17 mouse cellular contexts compared by ENCODE assay signal in the genomic region with DNA sequence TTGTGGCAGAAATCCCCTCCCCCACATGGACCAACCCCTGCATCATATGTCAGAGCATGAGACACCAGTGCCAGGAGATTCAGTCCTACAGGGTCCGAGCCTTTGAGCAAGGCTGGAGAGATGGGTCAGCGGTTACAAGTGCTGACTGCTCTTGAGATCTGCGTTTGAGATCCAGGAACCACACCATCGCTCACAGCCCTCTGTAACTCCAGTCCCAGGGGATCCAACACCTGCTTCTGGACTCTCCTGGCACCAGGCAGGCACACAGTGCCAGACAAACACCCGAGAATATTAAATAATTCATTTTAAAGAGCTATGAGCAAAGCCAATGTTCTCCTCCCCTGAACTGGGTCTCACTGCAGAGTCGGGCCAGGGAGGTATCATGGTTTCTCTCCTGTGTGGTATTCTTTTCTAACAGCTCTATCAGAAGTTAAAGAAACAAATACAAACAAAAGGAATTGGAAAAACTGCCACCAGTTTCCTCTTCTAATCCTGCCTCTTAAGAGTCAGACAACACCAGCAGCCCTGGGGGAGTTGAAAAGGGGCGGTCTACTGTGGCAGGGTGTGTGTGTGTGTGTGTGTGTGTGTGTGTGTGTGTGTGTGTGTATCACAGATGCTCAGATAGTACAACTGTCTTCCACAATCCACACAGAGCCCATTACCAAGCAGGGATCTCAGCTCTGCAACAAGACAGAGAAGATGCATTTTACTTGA. TPM values are rescaled to one million over a fixed set of nuclear protein-coding genes. Genes with fewer than 3 reads are reported as not detected.
DNase-seq lines count a peak whose midpoint lies in the region; ATAC-seq and TF ChIP-seq lines count a peak whose summit lies in the region.
"Had no signal": no experiment of that assay in that cellular context is flagged by ENCODE, and none has a peak within 500 bp of the region (broad histone marks: within the 10 kb centered on the region; RNA-seq: fewer than 3 reads in every experiment).

No protein-coding gene starts in this region.

- TF ChIP-seq CTCF in liver, postnatal 0 days (IDR thresholded peaks at IDR 0.05; ENCODE audit: low read depth) = no peak
- no peak for TF ChIP-seq CTCF in gastrocnemius, adult 2 months (IDR thresholded peaks at IDR 0.05)

- TF ChIP-seq EP300 in liver, postnatal 0 days (IDR thresholded peaks at IDR 0.05; ENCODE audit: low read depth) = no peak

- 47% methylated on average over 7 of the region's 7 CpGs for WGBS in heart, embryonic 11.5 days (ENCODE audit: insufficient replicate concordance)
- whole genome bisulfite sequencing in liver, postnatal 0 days (ENCODE audit: insufficient replicate concordance) = 62% methylated on average over 7 of the region's 7 CpGs
- 60% methylated on average over 7 of the region's 7 CpGs for WGBS in liver, embryonic 12.5 days (ENCODE audit: insufficient replicate concordance)
- WGBS in embryonic facial prominence, embryonic 10.5 days = 66% methylated on average over 7 of the region's 7 CpGs
- WGBS in stomach, embryonic 14.5 days = 64% methylated on average over 7 of the region's 7 CpGs

- no peak overlapping the region; the same call in 1 of the 2 replicates for H3K9ac ChIP-seq in heart, embryonic 11.5 days (ENCODE audit: low read depth, low read length)
- H3K9ac ChIP-seq in liver, postnatal 0 days (replicated peaks) = no peak overlapping the region
- no peak overlapping the region for H3K9ac ChIP-seq in liver, embryonic 12.5 days
- no peak overlapping the region for H3K9ac ChIP-seq in stomach, embryonic 14.5 days (replicated peaks; ENCODE audit: low read depth, low read length)
- H3K9ac ChIP-seq: forebrain, embryonic 15.5 days; hindbrain, embryonic 14.5 days had no signal

- no peak overlapping the region for H3K4me2 ChIP-seq in heart, embryonic 11.5 days
- no peak overlapping the region for H3K4me2 ChIP-seq in liver, postnatal 0 days (ENCODE audit: low read depth, low read length)
- no peak overlapping the region for H3K4me2 ChIP-seq in liver, embryonic 12.5 days
- H3K4me2 ChIP-seq in stomach, embryonic 14.5 days (replicated peaks; ENCODE audit: low read depth, low read length) = no peak overlapping the region
- H3K4me2 ChIP-seq: forebrain, embryonic 15.5 days; hindbrain, embryonic 14.5 days had no signal

- H3K27me3 ChIP-seq in heart, embryonic 11.5 days (ENCODE audit: control insufficient read depth, insufficient read depth, low read length) = no peaks in the 10 kb centered on the region
- H3K27me3 ChIP-seq in liver, postnatal 0 days (ENCODE audit: insufficient read depth, low read length) = no peaks in the 10 kb centered on the region
- H3K27me3 ChIP-seq in liver, embryonic 12.5 days (replicated peaks) = no peaks in the 10 kb centered on the region
- H3K27me3 ChIP-seq in embryonic facial prominence, embryonic 10.5 days (replicated peaks; ENCODE audit: low read depth, poor library complexity, severe bottlenecking) = no peaks in the 10 kb centered on the region; the same call in 1 of the 2 replicates
- no peaks in the 10 kb centered on the region for H3K27me3 ChIP-seq in stomach, embryonic 14.5 days (ENCODE audit: control insufficient read depth, insufficient read depth, low read length)

- no peak for DNase-seq in heart, postnatal 36 days
- peak; percentile 12 for DNase-seq in liver, postnatal 0 days
- DNase-seq in embryonic facial prominence, embryonic 10.5 days (ENCODE audit: low spot score) = no peak
- DNase-seq in neural tube, embryonic 10.5 days (ENCODE audit: extremely low spot score, low spot score) = no peak
- no peak for DNase-seq in gastrocnemius, adult 2 months
- DNase-seq: cerebellum, postnatal 10 days; gastrocnemius, postnatal 10 days; kidney, adult 8-10 months; lung, postnatal 36 days; midbrain, embryonic 14.5 days; right cerebral cortex, postnatal 25 days had no signal

- peak; percentile 62; the same call in 1 of the 2 replicates for ATAC-seq in heart, embryonic 11.5 days (replicated peaks; ENCODE audit: insufficient number of reproducible peaks, low FRiP score, low TSS enrichment)
- ATAC-seq in liver, postnatal 0 days = no peak
- ATAC-seq in liver, embryonic 12.5 days = no peak
- no peak for ATAC-seq in stomach, embryonic 14.5 days (ENCODE audit: insufficient number of reproducible peaks, insufficient read depth, low FRiP score, low read depth)
- ATAC-seq: forebrain, embryonic 15.5 days had no signal

- H3K36me3 ChIP-seq in heart, embryonic 11.5 days (ENCODE audit: control insufficient read depth, insufficient read depth, low read length) = no peaks in the 10 kb centered on the region
- no peaks in the 10 kb centered on the region for H3K36me3 ChIP-seq in liver, postnatal 0 days (replicated peaks; ENCODE audit: insufficient read depth, low read length)
- no peaks in the 10 kb centered on the region for H3K36me3 ChIP-seq in liver, embryonic 12.5 days
- no peaks in the 10 kb centered on the region for H3K36me3 ChIP-seq in embryonic facial prominence, embryonic 10.5 days (replicated peaks)
- no peaks in the 10 kb centered on the region for H3K36me3 ChIP-seq in stomach, embryonic 14.5 days (ENCODE audit: control insufficient read depth, insufficient read depth, low read length)
- H3K36me3 ChIP-seq: forebrain, embryonic 15.5 days had no signal

- H3K4me1 ChIP-seq in heart, embryonic 11.5 days (ENCODE audit: control insufficient read depth, insufficient read depth, low read length) = peaks cover 43% of the 10 kb centered on the region
- peaks cover 12% of the 10 kb centered on the region for H3K4me1 ChIP-seq in liver, postnatal 0 days (ENCODE audit: insufficient read depth)
- peaks cover 35% of the 10 kb centered on the region for H3K4me1 ChIP-seq in liver, embryonic 12.5 days
- peaks cover 51% of the 10 kb centered on the region for H3K4me1 ChIP-seq in embryonic facial prominence, embryonic 10.5 days
- peaks cover 33% of the 10 kb centered on the region for H3K4me1 ChIP-seq in stomach, embryonic 14.5 days (ENCODE audit: control insufficient read depth, insufficient read depth, low read length)
- H3K4me1 ChIP-seq: forebrain, embryonic 15.5 days had no signal

- H3K27ac ChIP-seq in heart, embryonic 11.5 days (ENCODE audit: low read depth, low read length) = peak overlapping the region; percentile 58
- no peak overlapping the region for H3K27ac ChIP-seq in liver, postnatal 0 days (ENCODE audit: low read depth)
- H3K27ac ChIP-seq in liver, embryonic 12.5 days = no peak overlapping the region
- H3K27ac ChIP-seq in embryonic facial prominence, embryonic 10.5 days (replicated peaks) = peak overlapping the region; percentile 31; the same call in 1 of the 2 replicates
- peak overlapping the region; percentile 71; the same call in 1 of the 2 replicates for H3K27ac ChIP-seq in stomach, embryonic 14.5 days (ENCODE audit: low read length)
- H3K27ac ChIP-seq in gastrocnemius, adult 2 months = no peak overlapping the region
- H3K27ac ChIP-seq: forebrain, embryonic 15.5 days; hindbrain, embryonic 14.5 days; left cerebral cortex, adult 2 months had no signal

- no peak overlapping the region for H3K4me3 ChIP-seq in heart, embryonic 11.5 days (ENCODE audit: low read depth, low read length)
- no peak overlapping the region for H3K4me3 ChIP-seq in liver, postnatal 0 days (ENCODE audit: low read depth, low read length)
- H3K4me3 ChIP-seq in liver, embryonic 12.5 days = no peak overlapping the region
- no peak overlapping the region for H3K4me3 ChIP-seq in embryonic facial prominence, embryonic 10.5 days
- no peak overlapping the region for H3K4me3 ChIP-seq in stomach, embryonic 14.5 days (ENCODE audit: low read depth, low read length)
- H3K4me3 ChIP-seq in gastrocnemius, adult 2 months = no peak overlapping the region
- H3K4me3 ChIP-seq: forebrain, embryonic 15.5 days; left cerebral cortex, adult 2 months had no signal

- no peaks in the 10 kb centered on the region for H3K9me3 ChIP-seq in heart, embryonic 11.5 days (replicated peaks; ENCODE audit: control insufficient read depth, low read length)
- H3K9me3 ChIP-seq in liver, postnatal 0 days (ENCODE audit: low read length) = no peaks in the 10 kb centered on the region
- H3K9me3 ChIP-seq in liver, embryonic 12.5 days (replicated peaks) = no peaks in the 10 kb centered on the region
- H3K9me3 ChIP-seq in embryonic facial prominence, embryonic 10.5 days = no peaks in the 10 kb centered on the region
- no peaks in the 10 kb centered on the region for H3K9me3 ChIP-seq in stomach, embryonic 14.5 days (ENCODE audit: control insufficient read depth, low read depth, low read length)
- H3K9me3 ChIP-seq: forebrain, embryonic 15.5 days had no signal

- intact Hi-C loops in heart, postnatal 36 days (cut with DNase I) = no loop called here
- intact Hi-C loops in gastrocnemius, adult 2 months (cut with DNase I) = no loop called here

RNA-seq across cellular contexts. Expression of gene Cdc7, which starts 47.4 kb away (rescaled TPM):
- polyA plus RNA-seq in heart, embryonic 11.5 days (2014; fragmentation: Nextera tagmentation; extraction: Ambion mirVana) = 36.1 and 42.8 TPM in 2 replicates
- total RNA-seq in heart, postnatal 36 days (2021) = under 1 TPM; 0.39 to 0.60 TPM
- 4.9 and 6.2 TPM in 2 replicates for polyA plus RNA-seq in liver, postnatal 0 days (2015; fragmentation: Nextera tagmentation; extraction: Ambion mirVana)
- 29.3 and 29.5 TPM in 2 replicates for polyA plus RNA-seq in liver, embryonic 12.5 days (2016; fragmentation: Nextera tagmentation; extraction: Ambion mirVana)
- polyA plus RNA-seq in embryonic facial prominence, embryonic 10.5 days (2016; fragmentation: Nextera tagmentation; extraction: Ambion mirVana) = 63.7 and 65.3 TPM in 2 replicates
- 55.0 and 57.6 TPM in 2 replicates for polyA plus RNA-seq in stomach, embryonic 14.5 days (2014; fragmentation: Nextera tagmentation; extraction: Ambion mirVana)
- under 1 TPM; 0.31 to 0.47 TPM for total RNA-seq in gastrocnemius, adult 2 months (2021)

Comparison
In these comparisons a context has a peak if more than half of its experiments do, and no peak if none do; other contexts are left out.
1. H3K27ac ChIP-seq: peak in heart, embryonic 11.5 days (single experiment), embryonic facial prominence, embryonic 10.5 days (single experiment) and stomach, embryonic 14.5 days (single experiment); none in liver, postnatal 0 days (single experiment), liver, embryonic 12.5 days (single experiment) and gastrocnemius, adult 2 months (single experiment).